Mouse (Mus musculus) embryo, embryonic 9.5 days (tissue): Measurements from ENCODE around the gene Crygb.

Experiments
- DNase-seq: peaks from one replicate; pipeline ENCODE4 v3.0.0-alpha.2; 2017; ENCODE audit errors: extremely low spot score

Gene Crygb

DNA sequence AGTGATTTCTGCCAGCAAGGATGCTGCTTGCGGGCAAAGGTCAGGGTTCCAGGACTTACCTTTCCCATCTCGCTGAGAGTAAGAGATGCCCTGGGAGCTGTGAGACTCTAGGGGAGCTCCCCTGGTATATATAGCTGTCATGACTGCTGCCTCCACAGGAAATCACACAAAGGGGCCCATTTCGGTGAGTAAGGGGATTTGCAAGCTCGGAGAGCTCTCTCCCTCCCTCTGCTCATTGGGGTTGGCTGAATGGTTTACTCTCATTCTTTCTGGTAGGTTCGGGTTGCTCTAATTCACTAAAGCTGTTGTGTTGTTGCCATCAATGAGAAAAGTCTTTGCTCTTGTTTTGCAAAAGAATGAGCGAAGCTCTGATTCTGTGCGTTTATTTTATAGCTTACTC is at the start of gene Crygb:
Crygb (minus strand) TSS at position 101 of the 400 bp plus-strand sequence.
- no peak for DNase-seq

- no peak for DNase-seq
These were observed 49.6 kb upstream of the Crygb start for GRCm38 (mm10) chr1:65131671-65132070.

- DNase-seq = no peak
These were observed 48.1 kb upstream of the Crygb start for GRCm38 (mm10) chr1:65130226-65130625.

DNA sequence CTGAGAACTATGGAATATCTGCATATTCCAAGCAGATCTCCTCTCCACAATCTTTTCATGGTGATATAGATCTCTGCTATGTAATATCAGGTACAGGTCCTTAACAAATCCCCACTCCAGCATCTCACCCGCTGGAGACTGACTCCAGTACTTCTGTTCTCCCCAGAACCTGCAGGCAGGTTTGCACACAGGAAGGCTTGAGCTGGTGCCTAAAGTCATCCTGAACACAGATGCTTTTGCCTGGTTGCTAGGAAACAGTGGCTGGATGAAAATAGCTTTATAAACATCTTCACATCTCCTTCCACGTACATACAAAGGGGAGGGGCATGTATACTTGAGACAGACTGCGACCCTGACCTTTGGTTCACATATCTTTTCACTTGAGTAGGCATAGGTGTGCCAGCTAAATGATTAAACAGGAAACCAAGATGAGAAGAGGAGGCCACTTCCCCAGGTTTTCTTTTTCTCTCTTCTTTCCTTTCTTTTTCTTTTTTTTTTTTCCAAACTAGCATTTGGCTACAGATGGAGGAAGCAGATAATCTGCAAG is 47.6 kb upstream of the Crygb start:
- no peak for DNase-seq

- DNase-seq = no peak
These were observed 40.7 kb upstream of the Crygb start, which contains the start of gene D630023F18Rik for GRCm38 (mm10) chr1:65122574-65123372. Gene D630023F18Rik, minus strand, starts transcription at chr1:65123214.

DNA sequence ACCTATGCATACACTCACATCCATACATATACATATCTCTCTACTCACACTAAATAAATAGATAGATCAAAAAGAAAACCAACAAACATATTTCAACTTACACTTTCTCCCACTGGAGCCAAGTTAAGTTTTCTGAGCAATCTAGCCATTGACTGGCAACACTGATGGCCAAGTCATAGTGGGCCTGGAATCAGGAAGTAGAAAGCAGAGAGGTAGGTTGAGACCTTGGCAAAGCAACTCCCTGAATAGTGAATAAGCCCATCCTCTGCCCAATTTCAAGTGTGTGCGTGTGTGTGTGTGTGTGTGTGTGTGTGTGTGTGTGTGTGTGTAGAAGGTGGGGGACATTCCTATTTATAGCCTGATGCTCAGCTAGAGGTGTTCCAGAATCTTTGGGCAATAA is 37.4 kb upstream of the Crygb start, which contains the start of gene Gm28845:
Gm28845 (minus strand) TSS at position 121 of the 400 bp plus-strand sequence.
- no peak for DNase-seq

DNA sequence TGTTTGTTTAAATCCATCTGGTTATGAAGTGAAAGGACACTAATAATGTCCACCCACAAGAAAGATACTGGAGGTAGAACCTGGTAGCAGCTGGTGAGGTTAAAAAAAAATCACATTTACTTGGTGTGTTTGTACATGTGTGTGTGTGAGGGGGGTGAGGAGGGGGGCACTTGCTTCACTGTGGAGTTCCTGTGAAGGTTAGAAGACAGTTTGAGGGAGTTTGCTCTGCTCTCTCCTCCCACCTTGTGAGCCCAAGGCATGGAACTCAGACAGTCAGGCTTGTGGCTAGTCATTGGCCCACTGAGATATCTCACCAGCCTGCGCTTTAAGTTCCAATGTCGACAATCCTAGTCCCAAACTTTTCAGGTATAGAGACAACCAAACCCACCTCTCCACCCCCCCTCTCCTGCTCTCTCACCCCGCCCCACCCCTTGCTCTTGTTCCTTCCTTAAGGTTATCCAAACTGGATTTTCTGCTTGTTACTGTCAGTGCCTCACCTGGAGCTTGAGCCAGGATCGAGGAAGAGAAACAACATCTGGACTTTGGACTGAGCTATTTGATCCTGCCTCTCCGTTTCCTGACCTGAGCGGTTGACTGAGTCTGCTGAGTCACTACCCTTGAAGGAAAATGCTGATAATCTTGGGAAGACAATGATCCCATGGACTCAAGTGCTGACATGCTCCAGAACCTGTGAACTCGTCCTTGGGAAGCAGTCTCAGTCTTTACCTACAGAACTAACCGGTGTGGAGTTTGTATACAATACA is 36.2 kb upstream of the Crygb start:
- DNase-seq = no peak

DNA sequence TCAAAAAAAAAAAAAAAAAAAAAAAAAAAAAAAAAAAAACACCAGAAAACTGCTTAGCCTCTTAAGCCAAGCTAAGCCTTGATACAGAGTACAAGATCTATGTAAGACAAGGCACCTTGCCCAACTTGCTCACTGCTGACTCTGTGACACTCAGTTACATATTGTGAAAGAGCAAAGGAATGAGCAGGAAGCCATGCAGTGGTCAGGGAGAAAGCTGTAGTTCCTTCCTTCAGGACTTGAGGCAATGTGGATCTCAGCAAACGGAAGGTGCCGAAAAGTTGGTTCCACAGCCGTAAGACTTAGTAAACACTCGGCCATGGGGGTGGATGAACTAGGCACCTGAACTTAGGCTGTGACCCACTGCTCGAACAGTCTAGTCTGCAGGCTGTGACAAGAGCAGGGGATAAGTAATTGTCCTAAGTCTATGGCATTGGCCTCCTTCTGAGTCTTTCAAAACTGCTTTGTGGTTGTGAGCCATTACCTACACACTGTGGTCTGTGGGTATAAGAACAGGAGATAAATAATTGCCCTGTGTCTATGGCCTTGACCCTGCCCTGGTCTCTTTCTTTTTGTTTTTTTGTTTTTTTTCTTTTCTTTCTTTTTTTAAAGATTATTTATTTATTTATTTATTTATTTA is 31.6 kb upstream of the Crygb start:
- DNase-seq = no peak

- DNase-seq = no peak
These were observed 30.7 kb upstream of the Crygb start for GRCm38 (mm10) chr1:65112807-65113196.

DNA sequence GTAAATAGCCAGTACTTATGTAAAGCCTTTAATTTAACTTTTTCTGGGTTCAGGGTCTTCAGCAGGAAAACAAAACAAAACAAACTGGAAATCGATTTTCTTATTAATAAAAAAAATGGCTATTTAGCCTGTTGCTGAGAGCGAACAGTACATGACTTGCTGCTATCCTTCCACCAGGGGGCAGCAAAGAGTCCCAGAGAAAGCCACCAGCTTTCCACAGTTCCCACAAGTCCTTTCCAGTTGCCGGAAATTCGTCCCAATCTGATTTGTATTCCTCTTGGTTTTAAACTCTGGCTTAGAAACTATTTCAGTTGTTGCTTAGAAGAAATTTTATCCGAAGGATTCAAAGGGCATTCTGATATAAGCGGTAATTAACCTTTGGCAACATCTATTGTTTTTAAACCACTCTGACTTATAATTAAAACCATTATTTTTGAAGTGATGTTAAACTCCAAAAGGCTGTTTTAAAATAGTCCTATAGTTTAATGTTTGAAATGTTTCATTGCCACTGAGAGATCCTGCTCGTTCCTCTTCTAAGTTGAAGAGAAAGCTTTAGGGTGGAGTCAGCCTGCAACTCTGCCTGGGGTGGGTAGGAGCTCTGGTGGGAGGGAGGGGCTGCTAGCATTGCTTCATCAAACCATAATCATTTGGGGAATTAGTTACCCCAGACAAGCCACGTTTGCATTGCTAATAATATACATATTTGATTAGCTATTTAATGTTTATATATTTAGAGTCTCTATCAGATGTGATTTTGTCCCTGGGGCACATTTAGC is 30.1 kb upstream of the Crygb start:
- peak; percentile 83 for DNase-seq

GRCm38 (mm10) chr1:65109756-65110435 is 27.8 kb upstream of the Crygb start:
- DNase-seq = no peak

DNA sequence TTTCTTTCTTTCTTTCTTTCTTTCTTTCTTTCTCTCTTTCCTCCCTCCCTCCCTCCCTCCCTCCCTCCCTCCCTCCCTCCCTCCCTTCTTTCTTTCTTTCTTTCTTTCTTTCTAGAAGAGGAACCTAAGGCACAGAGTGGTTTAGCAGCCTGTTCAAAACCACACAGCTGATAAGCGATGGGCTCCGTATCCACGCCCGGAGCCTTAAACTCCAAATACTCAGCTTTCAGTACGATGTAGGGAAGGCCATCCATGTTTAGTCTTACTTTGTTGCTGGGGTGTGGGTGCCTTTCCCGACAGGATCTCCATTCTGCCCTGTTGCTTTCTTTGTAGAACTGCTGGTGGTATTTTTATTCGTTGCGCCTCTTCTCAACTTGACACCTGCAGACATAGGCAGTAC is 27.1 kb upstream of the Crygb start:
- no peak for DNase-seq

GRCm38 (mm10) chr1:65107654-65108279 is 25.7 kb upstream of the Crygb start:
- DNase-seq = no peak

DNA sequence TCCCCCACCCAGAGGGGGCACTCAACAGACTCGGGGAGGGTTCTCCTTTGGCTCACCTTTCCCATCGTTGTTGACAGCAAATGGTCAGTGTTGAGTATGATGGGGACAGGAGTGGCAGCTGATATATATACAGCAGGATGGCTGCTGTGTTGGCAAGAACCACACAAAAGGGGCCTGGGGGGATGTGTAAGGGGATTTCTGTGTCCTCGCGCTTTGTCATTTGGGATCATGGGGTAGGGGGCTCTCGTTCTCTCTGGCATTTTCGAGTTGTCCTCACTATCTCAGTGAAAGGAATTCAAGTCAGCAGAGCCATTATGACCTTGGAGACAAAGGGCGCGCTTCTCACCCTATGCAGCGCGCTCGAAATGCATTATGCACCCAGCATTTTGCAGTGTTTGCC is 21.2 kb upstream of the Crygb start, which contains the start of gene Cryga:
Cryga (minus strand) TSS at position 101 of the 400 bp plus-strand sequence.
- DNase-seq = no peak

DNA sequence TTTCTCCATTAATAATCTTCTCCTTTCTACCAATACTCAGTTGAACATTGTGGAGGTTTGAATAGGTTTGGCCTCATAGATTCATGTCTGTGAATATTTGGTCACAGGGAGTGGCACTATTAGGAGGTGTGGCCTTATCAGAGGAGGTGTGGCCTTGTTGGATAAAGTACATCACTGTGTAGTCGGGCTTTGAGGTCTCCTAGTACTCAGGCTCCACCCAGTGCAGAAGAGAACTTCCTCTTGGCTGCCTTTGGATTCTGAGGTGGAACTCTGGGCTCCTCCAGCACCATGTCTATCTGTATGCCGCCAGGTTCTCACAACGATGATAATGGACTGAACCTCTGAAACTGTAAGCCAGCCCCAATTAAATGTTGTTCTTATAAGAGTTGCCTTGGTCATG is 14.9 kb upstream of the Crygb start:
- no peak for DNase-seq

DNA sequence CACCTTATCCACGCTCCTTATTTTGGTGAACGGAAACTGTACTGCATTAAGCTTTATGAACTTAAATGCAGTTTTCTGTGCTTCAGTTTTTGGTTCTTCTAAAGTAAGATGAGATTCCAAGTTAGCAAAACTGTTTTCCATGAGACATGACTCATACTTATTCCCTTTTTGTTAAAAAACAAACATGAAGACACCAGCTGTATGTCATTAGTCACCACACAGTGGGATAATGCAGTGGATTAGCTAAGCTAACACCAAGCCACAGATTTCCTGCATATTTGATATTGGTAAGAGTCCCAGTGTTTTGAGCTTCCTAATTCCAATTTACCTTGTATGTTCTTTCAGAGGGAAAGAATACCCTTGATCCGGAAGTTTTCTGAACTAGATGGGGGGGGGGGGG is 9.5 kb upstream of the Crygb start:
- DNase-seq = no peak

GRCm38 (mm10) chr1:65090370-65090769 is 8.3 kb upstream of the Crygb start:
- no peak for DNase-seq

- no peak for DNase-seq
These were observed 6.7 kb upstream of the Crygb start for GRCm38 (mm10) chr1:65088567-65089356.

GRCm38 (mm10) chr1:65075607-65076006 is 6.5 kb downstream of the Crygb start:
- no peak for DNase-seq
